Mouse (Mus musculus) liver, embryonic 12.5 days (tissue): Measurements from ENCODE around the gene Yars. TPM values are rescaled to one million over a fixed set of nuclear protein-coding genes. Genes with fewer than 3 reads are reported as not detected.
"Not testable (repeated sequence)": the region's sequence is repeated elsewhere in the genome, so short reads cannot be mapped to it uniquely, and the experiment has no call there.

Experiments
- ATAC-seq: fragments of 200-750 bp; cut with Nextera tagmentation; 2 replicates; pipeline ENCODE4 v1.8.0; 2017; ENCODE audit warnings: moderate number of reproducible peaks, mild to moderate bottlenecking, moderate library complexity
- H3K27ac ChIP-seq: fragments of 300-500 bp; sonication (generic); 2 replicates; pipeline ENCODE4 v1.5.1; 2016; ENCODE audit warnings: mild to moderate bottlenecking
- H3K27me3 ChIP-seq: fragments of 300-500 bp; sonication (generic); replicated peaks from 2 replicates; pipeline ENCODE4 v1.6.1; 2016; ENCODE audit warnings: mild to moderate bottlenecking, moderate library complexity
- H3K36me3 ChIP-seq: fragments of 300-500 bp; sonication (generic); 2 replicates; pipeline ENCODE4 v1.6.1; 2016; ENCODE audit warnings: mild to moderate bottlenecking, moderate library complexity
- H3K4me1 ChIP-seq: fragments of 300-500 bp; sonication (generic); 2 replicates; pipeline ENCODE4 v1.6.1; 2016
- H3K4me2 ChIP-seq: fragments of 300-500 bp; sonication (generic); 2 replicates; pipeline ENCODE4 v1.6.1; 2016; ENCODE audit warnings: mild to moderate bottlenecking, moderate library complexity
- H3K4me3 ChIP-seq: fragments of 300-500 bp; sonication (generic); 2 replicates; pipeline ENCODE4 v1.5.1; 2016; ENCODE audit warnings: mild to moderate bottlenecking, moderate library complexity
- H3K9ac ChIP-seq: fragments of 300-500 bp; sonication (generic); 2 replicates; pipeline ENCODE4 v1.6.1; 2016; ENCODE audit warnings: mild to moderate bottlenecking, moderate library complexity
- H3K9me3 ChIP-seq: fragments of 300-500 bp; sonication (generic); replicated peaks from 2 replicates; pipeline ENCODE4 v1.6.1; 2016; ENCODE audit warnings: mild to moderate bottlenecking, moderate library complexity
- WGBS: fragments of 180-500 bp; shearing (Covaris S2); methylation state at CpG from one replicate; pipeline ENCODE4 v1.1.7; 2016; ENCODE audit not compliant: insufficient replicate concordance; 5-methylcytosine and 5-hydroxymethylcytosine counted together
- polyA plus RNA-seq: library from polyadenylated mRNA; unstranded; fragments of >200 nt; fragmentation: Nextera tagmentation; extraction: Ambion mirVana; gene quantifications from 2 replicates; pipeline ENCODE4 v1.2.1, GENCODE M21; 2016

Gene Yars
- polyA plus RNA-seq, 1 experiment from 2014 or later = 92.9 TPM

DNA sequence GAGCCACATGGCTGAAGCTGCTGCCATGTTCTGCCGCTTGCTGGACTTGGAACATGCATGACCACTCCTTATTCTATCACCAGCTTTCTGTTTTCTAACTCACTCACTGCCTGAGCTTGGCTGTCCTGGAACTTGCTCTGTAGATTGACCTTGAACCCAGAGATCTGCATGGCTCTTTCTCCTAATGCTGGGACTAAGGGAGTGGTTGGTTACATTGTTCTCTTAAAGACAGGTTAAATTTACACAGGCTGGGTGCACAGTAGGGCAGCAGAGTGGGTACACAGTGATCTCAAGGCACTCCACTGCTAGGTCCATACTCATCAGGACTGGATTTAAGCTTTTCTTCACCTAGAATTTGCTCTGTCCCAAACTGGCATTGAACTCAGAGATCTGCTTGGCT is 4.7 kb downstream of the Yars start:
- Histone ChIP-seq H3K4me3 (no peak overlapping the region), H3K27ac (no peak overlapping the region), H3K9me3 (no peaks in the 10 kb centered on the region), H3K4me2 (no peak overlapping the region), H3K9ac (no peak overlapping the region), H3K4me1 (peaks cover 38% of the 10 kb centered on the region), H3K27me3 (no peaks in the 10 kb centered on the region), H3K36me3 (peaks cover 73% of the 10 kb centered on the region)
- 93% methylated on average over 1 of the region's 1 CpGs for WGBS
- no peak for ATAC-seq

DNA sequence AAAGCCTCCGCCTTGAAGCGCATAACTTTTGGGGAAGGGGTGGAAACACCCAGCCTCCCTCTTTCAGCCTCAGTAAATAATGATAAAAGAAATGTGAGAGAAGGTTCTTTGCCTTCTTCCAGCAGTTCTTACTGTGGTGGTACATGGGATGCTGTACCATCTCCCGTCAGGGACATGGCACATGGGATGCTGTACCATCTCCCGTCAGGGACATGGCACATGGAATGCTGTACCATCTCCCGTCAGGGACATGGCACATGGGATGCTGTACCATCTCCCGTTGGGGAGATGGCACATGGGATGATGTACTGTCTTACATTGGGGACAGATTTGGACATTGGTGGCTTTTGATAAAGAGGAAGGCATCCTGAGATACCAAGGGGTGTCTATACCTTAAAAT is 8.0 kb downstream of the Yars start:
- H3K4me2 ChIP-seq = no peak overlapping the region
- no peaks in the 10 kb centered on the region for H3K9me3 ChIP-seq
- no peak overlapping the region for H3K4me3 ChIP-seq
- ATAC-seq = no peak
- H3K9ac ChIP-seq = no peak overlapping the region
- H3K27me3 ChIP-seq = no peaks in the 10 kb centered on the region
- peaks cover 93% of the 10 kb centered on the region for H3K36me3 ChIP-seq
- H3K27ac ChIP-seq = no peak overlapping the region
- 92% methylated on average over 6 of the region's 6 CpGs for WGBS
- H3K4me1 ChIP-seq = peaks cover 17% of the 10 kb centered on the region

DNA sequence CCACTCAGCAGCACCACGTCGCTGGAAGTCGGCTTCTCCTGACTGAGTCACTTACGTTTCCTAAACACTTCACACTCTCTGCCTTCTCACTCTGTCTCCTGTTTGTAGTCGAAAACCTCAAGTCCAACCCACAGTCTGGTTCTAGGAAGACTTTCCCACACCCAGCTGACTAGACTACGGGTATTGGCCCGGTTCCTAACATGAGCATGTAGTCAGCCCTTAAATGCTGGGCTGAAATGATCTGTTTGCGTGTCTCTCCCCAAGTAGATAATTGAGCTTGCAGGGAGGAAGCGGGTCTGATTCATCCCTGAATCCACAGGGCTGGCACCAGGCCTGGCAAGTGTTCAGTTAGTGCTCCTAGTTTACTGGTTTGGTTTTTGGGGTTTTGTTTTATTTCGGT is 15.1 kb downstream of the Yars start:
- WGBS = 91% methylated on average over 10 of the region's 10 CpGs
- H3K27me3 ChIP-seq = no peaks in the 10 kb centered on the region
- peaks cover 100% of the 10 kb centered on the region for H3K36me3 ChIP-seq
- no peaks in the 10 kb centered on the region for H3K9me3 ChIP-seq
- H3K4me3 ChIP-seq = no peak overlapping the region
- H3K4me1 ChIP-seq = no peaks in the 10 kb centered on the region
- no peak for ATAC-seq
- no peak overlapping the region for H3K4me2 ChIP-seq
- no peak overlapping the region for H3K27ac ChIP-seq
- H3K9ac ChIP-seq = no peak overlapping the region

DNA sequence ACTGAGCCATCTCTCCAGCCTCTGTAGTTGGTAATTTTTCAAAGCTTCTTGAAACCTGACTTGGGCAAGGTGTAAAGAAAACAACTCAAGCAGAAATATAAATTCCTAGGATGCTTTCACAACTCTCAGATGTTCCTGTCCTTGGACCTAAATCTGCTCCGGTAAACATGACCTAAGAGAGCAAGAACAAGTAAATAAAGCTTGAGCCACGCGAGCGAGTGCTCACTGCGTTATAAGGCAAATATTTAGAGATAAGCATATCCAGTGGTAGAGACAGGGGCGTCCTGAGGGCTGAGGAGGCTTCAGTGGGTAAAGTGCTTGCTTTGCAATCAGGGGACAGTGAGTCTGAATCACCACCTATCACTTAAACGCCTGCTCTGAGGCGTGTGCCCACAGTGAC is 17.2 kb downstream of the Yars start:
- 80% methylated on average over 8 of the region's 8 CpGs for WGBS
- ATAC-seq = no peak
- Histone ChIP-seq H3K4me2 (no peak overlapping the region), H3K27ac (no peak overlapping the region), H3K9ac (no peak overlapping the region), H3K4me1 (no peaks in the 10 kb centered on the region), H3K4me3 (no peak overlapping the region), H3K36me3 (peaks cover 100% of the 10 kb centered on the region), H3K9me3 (no peaks in the 10 kb centered on the region), H3K27me3 (no peaks in the 10 kb centered on the region)

- Histone ChIP-seq H3K27ac (no peak overlapping the region), H3K27me3 (no peaks in the 10 kb centered on the region), H3K9ac (no peak overlapping the region), H3K36me3 (peaks cover 99% of the 10 kb centered on the region), H3K9me3 (no peaks in the 10 kb centered on the region), H3K4me3 (no peak overlapping the region), H3K4me1 (no peaks in the 10 kb centered on the region), H3K4me2 (no peak overlapping the region)
- no peak for ATAC-seq
- WGBS = 65% methylated on average over 7 of the region's 7 CpGs
Observed at GRCm38 (mm10) chr4:129209504-129209903, 19.9 kb downstream of the Yars start.

DNA sequence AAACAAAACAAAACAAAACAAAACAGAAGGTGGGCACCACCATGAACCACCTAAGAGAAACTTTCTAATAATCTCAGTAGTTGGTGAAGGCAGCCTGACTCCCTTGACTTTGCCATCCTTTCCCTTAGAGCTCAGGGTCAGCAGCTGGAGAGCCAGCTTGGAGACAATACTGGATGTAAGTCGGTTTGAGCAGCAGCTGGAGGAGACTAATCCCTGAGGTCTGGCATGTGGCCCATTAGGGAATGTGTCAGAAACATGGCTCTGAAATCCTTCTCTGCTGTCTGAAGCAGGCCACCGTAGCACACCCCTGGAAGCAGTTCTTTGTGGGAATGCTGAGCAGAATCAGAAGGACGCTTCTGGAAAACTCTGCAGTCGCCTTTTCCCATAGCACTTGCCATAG is 21.9 kb downstream of the Yars start:
- 77% methylated on average over 4 of the region's 4 CpGs for WGBS
- Histone ChIP-seq H3K4me3 (no peak overlapping the region), H3K4me1 (no peaks in the 10 kb centered on the region), H3K36me3 (peaks cover 99% of the 10 kb centered on the region), H3K9me3 (no peaks in the 10 kb centered on the region), H3K9ac (no peak overlapping the region), H3K27me3 (no peaks in the 10 kb centered on the region), H3K27ac (no peak overlapping the region), H3K4me2 (no peak overlapping the region)
- no peak for ATAC-seq

GRCm38 (mm10) chr4:129212486-129212885 is 22.9 kb downstream of the Yars start:
- H3K4me3 ChIP-seq, H3K27ac ChIP-seq, H3K9ac ChIP-seq, H3K9me3 ChIP-seq, H3K4me1 ChIP-seq, ATAC-seq, H3K27me3 ChIP-seq, H3K4me2 ChIP-seq: not testable (repeated sequence)
- 62% methylated on average over 3 of the region's 3 CpGs for WGBS
- H3K36me3 ChIP-seq = peaks cover 99% of the 10 kb centered on the region

DNA sequence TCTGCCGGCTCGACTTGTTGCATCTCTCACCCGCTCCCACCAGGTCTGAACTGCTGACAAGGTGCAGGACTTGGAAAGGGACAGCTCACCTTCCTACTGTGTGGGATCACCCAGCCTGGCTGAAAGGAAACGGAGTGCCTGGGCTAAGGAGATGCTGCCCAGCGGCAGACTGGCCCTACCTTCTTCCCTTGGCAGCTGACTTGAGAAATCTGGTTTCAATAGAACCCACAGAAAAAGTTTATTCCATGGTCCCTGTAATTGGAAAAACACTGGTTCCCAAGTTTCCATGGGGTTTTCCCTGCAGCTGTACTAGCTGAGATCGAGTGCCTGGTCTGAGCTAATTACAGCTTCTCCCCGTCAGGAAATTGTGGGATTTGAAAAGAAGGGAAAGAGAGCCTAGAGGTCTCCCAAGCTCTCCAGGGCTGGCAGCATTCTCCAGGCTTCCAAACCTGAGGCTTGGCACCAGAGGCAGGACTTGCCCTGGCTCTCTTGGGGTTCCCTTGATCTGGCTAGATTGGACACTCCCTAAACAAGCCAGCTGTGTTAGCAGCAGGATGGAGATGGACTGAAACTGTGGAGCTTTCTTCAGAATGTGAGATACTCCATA is 29.1 kb downstream of the Yars start:
- no peak for ATAC-seq
- no peak overlapping the region for H3K4me3 ChIP-seq
- H3K9ac ChIP-seq = no peak overlapping the region
- H3K4me2 ChIP-seq = no peak overlapping the region
- H3K9me3 ChIP-seq = no peaks in the 10 kb centered on the region
- 85% methylated on average over 7 of the region's 7 CpGs for WGBS
- no peak overlapping the region for H3K27ac ChIP-seq
- peaks cover 31% of the 10 kb centered on the region for H3K27me3 ChIP-seq
- peaks cover 69% of the 10 kb centered on the region for H3K36me3 ChIP-seq
- H3K4me1 ChIP-seq = peaks cover 7% of the 10 kb centered on the region

DNA sequence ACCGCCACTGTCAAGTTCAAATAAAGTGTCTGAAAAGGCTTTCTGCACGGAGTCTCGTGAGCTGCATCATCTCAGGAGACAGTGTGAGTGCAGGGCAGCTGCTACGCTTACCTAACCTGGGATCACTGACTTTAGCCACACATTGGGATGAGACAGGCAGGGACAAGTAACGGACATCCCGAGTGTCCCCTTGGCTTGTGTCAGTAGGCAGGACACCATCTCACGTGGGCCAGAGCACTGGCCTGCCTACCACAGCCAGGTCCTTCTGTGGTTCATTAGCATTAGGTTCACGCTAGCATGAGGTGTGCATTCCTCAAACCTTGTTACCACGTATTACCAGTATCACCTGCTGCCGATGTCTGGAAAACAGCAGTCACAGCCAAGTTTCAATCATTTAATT is 29.6 kb downstream of the Yars start:
- Histone ChIP-seq H3K4me1 (peaks cover 10% of the 10 kb centered on the region), H3K4me3 (no peak overlapping the region), H3K27me3 (peaks cover 36% of the 10 kb centered on the region), H3K27ac (no peak overlapping the region), H3K4me2 (no peak overlapping the region), H3K36me3 (peaks cover 64% of the 10 kb centered on the region), H3K9ac (no peak overlapping the region), H3K9me3 (no peaks in the 10 kb centered on the region)
- WGBS = 86% methylated on average over 10 of the region's 10 CpGs
- ATAC-seq = no peak

DNA sequence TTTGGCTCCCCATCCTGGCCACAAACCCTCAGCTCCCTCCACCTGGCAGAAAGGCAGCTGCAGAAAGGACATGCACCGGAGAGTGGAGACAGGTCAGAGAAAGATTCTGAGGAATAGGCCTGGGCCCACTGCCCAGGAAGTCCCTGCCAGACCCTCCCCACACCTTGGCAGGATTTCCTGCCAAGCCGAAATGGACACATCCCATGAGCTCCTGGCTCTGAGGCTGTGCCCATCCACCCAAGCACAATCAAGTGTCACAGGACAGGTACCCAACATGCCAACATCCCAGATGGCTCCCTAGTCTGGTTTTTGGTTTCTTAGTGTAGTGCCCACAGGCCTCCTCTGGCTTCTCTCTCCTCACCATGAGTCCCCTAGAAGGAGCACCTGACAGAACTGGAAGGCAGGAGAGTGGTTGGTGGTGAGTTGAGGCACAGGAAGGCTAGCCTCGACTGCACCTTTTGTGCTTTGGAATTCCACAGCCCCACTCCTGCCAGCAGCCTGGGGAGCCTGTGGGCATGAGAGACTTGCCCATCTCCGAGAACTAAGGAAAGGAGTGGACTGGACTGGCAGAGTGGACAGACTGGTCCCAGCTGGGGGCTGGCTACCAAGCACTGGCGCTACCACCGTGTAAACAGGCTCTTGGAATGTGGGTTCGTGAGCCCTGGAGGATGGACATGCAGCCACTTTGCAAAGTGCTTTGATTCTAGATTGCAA is 31.0 kb downstream of the Yars start:
- Histone ChIP-seq H3K27me3 (peaks cover 50% of the 10 kb centered on the region), H3K9me3 (no peaks in the 10 kb centered on the region), H3K36me3 (peaks cover 51% of the 10 kb centered on the region), H3K4me1 (peaks cover 10% of the 10 kb centered on the region), H3K27ac (no peak overlapping the region), H3K4me2 (no peak overlapping the region), H3K4me3 (no peak overlapping the region), H3K9ac (no peak overlapping the region)
- 66% methylated on average over 7 of the region's 7 CpGs for WGBS
- no peak for ATAC-seq

DNA sequence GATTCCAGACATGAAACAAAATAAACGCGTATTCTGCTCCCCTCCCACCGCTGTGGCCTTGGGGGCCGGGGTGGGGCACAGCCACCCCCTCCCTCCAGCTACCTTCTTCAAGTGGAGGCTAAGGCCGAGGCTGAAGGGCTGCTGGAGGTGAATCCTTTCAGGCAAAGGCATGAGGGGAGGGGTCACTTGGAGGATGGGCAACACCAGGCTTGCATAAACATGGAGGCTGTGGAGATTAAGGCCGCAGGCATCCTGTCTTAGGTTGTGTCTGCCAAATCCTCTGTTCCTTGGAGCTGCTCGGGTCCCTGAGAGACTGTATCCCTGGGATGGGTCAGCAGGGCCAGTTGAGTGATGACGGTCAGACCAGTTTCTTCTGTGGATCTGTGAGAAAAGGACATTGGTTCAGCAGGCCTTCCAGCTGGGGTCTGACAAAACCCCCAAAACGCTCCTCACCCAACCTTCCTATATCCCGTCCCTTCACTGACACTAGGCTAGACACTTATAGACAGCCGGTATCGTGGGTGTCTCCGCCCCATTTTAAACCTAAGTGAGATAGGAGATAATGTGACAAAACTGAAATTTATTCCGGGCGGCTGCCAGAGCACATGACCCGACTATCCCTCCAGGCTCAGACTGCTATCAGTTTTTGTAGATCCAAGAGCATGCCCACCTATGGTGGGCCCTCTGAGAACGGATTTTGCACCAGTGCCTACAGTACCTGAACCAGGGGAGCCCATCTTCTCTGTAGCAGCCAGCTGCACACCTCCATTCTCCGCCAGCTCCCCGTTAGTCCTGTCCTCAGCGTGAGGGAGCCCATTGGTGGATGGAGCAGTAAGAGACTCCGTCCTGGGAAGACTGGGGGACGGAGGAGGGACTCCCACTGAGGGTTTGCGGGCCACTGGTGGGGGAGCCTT is 31.8 kb downstream of the Yars start:
- peaks cover 58% of the 10 kb centered on the region for H3K27me3 ChIP-seq
- no peak overlapping the region for H3K4me3 ChIP-seq
- no peaks in the 10 kb centered on the region for H3K9me3 ChIP-seq
- H3K9ac ChIP-seq = no peak overlapping the region
- 58% methylated on average over 23 of the region's 23 CpGs for WGBS
- H3K4me2 ChIP-seq = no peak overlapping the region
- peaks cover 10% of the 10 kb centered on the region for H3K4me1 ChIP-seq
- H3K36me3 ChIP-seq = peaks cover 43% of the 10 kb centered on the region
- H3K27ac ChIP-seq = no peak overlapping the region
- ATAC-seq = no peak
